Mouse (Mus musculus) forebrain, embryonic 15.5 days (tissue): Measurements from ENCODE around the gene Ppp2r2c. TPM values are rescaled to one million over a fixed set of nuclear protein-coding genes. Genes with fewer than 3 reads are reported as not detected.
A peak's percentile ranks its signal among the peaks of the same experiment; 100 is the strongest.

Experiments
- ATAC-seq: fragments of 200-750 bp; cut with Nextera tagmentation; replicated peaks from 2 replicates; pipeline ENCODE4 v1.8.0; 2017; ENCODE audit warnings: mild to moderate bottlenecking, moderate TSS enrichment, moderate library complexity
- H3K27ac ChIP-seq: fragments of 300-500 bp; sonication (generic); replicated peaks from 2 replicates; pipeline ENCODE4 v1.5.1; 2015; ENCODE audit warnings: mild to moderate bottlenecking, inconsistent platforms
- H3K27me3 ChIP-seq: fragments of 300-500 bp; sonication (generic); 2 replicates; pipeline ENCODE4 v1.6.1; 2015; ENCODE audit warnings: inconsistent platforms
- H3K36me3 ChIP-seq: fragments of 300-500 bp; sonication (generic); 2 replicates; pipeline ENCODE4 v1.6.1; 2015; ENCODE audit warnings: mild to moderate bottlenecking, inconsistent platforms
- H3K4me1 ChIP-seq: fragments of 300-500 bp; sonication (generic); 2 replicates; pipeline ENCODE4 v1.6.1; 2015; ENCODE audit warnings: inconsistent platforms
- H3K4me2 ChIP-seq: fragments of 300-500 bp; sonication (generic); replicated peaks from 2 replicates; pipeline ENCODE4 v1.6.1; 2015; ENCODE audit warnings: mild to moderate bottlenecking, inconsistent platforms
- H3K4me3 ChIP-seq: fragments of 300-500 bp; sonication (generic); 2 replicates; pipeline ENCODE4 v1.5.1; 2015; ENCODE audit warnings: mild to moderate bottlenecking, inconsistent platforms
- H3K9ac ChIP-seq: fragments of 300-500 bp; sonication (generic); replicated peaks from 2 replicates; pipeline ENCODE4 v1.6.1; 2015; ENCODE audit warnings: mild to moderate bottlenecking, inconsistent platforms
- H3K9me3 ChIP-seq: fragments of 300-500 bp; sonication (generic); 2 replicates; pipeline ENCODE4 v1.6.1; 2016; ENCODE audit warnings: inconsistent platforms
- WGBS: fragments of 180-500 bp; shearing (Covaris S2); methylation state at CpG from one replicate; pipeline ENCODE4 v1.1.7; 2015; ENCODE audit warnings: mixed read lengths; 5-methylcytosine and 5-hydroxymethylcytosine counted together
- polyA plus RNA-seq: library from polyadenylated mRNA; unstranded; fragments of >200 nt; fragmentation: Nextera tagmentation; extraction: Ambion mirVana; gene quantifications from 2 replicates; pipeline ENCODE4 v1.2.1, GENCODE M21; 2015

Ppp2r2c gene
- polyA plus RNA-seq, 1 experiment from 2014 or later: 33.2 TPM

- H3K27me3 ChIP-seq: no peaks in the 10 kb centered on the region
- H3K9me3 ChIP-seq: no peaks in the 10 kb centered on the region
- H3K36me3 ChIP-seq: no peaks in the 10 kb centered on the region
- peaks cover 33% of the 10 kb centered on the region for H3K4me1 ChIP-seq
- WGBS: 88% methylated on average over 2 of the region's 2 CpGs
- H3K9ac ChIP-seq: no peak overlapping the region
- H3K4me3 ChIP-seq: no peak overlapping the region
- no peak overlapping the region for H3K27ac ChIP-seq
- no peak for ATAC-seq
- H3K4me2 ChIP-seq: no peak overlapping the region
Observed at GRCm38 (mm10) chr5:36889380-36889886, 21.1 kb downstream of the Ppp2r2c start.

- H3K4me1 ChIP-seq: peaks cover 36% of the 10 kb centered on the region
- no peaks in the 10 kb centered on the region for H3K27me3 ChIP-seq
- H3K27ac ChIP-seq: peak overlapping the region; percentile 63
- H3K9me3 ChIP-seq: no peaks in the 10 kb centered on the region
- H3K9ac ChIP-seq: no peak overlapping the region
- 14% methylated on average over 9 of the region's 9 CpGs for WGBS
- no peaks in the 10 kb centered on the region for H3K36me3 ChIP-seq
- no peak overlapping the region for H3K4me3 ChIP-seq
- peak; percentile 65 for ATAC-seq
- no peak overlapping the region for H3K4me2 ChIP-seq
Observed at GRCm38 (mm10) chr5:36890794-36891193, 22.5 kb downstream of the Ppp2r2c start.

- 51% methylated on average over 4 of the region's 4 CpGs for WGBS
- H3K4me2 ChIP-seq: no peak overlapping the region
- no peak for ATAC-seq
Observed at GRCm38 (mm10) chr5:36891793-36892470, 23.6 kb downstream of the Ppp2r2c start.

DNA sequence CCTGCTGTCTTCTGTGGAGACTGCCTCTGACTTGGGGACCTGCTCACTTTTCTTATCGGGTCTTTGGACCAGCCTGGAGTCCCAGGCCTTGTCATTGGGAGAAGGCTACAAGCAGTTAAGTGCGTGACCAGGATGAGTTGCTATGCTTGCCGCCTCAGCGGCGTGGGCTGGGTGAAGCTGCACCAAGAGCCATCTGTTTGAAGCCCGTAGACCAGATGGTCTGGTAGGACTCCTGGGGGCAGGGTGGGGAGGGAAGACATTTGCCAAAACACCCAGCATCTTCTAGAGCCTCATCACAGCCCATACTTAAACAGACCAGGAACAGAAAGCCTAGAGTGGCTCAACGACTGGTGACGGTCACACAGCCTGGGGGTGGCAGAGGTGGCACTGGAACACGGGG is 24.9 kb downstream of the Ppp2r2c start:
- 66% methylated on average over 9 of the region's 9 CpGs for WGBS
- ATAC-seq: no peak; the same call in 1 of the 2 replicates

More at GRCm38 (mm10) chr5:36891793-36892470, 23.6 kb downstream of the Ppp2r2c start:
- H3K36me3 ChIP-seq: no peaks in the 10 kb centered on the region
- H3K4me3 ChIP-seq: no peak overlapping the region
- peaks cover 36% of the 10 kb centered on the region for H3K4me1 ChIP-seq
- no peak overlapping the region for H3K27ac ChIP-seq
- H3K9ac ChIP-seq: no peak overlapping the region
- no peaks in the 10 kb centered on the region for H3K9me3 ChIP-seq
- no peaks in the 10 kb centered on the region for H3K27me3 ChIP-seq

GRCm38 (mm10) chr5:36894070-36894469 is 25.8 kb downstream of the Ppp2r2c start:
- Histone ChIP-seq H3K27me3 (no peaks in the 10 kb centered on the region), H3K9me3 (no peaks in the 10 kb centered on the region), H3K4me3 (no peak overlapping the region), H3K27ac (no peak overlapping the region), H3K36me3 (no peaks in the 10 kb centered on the region), H3K4me1 (peaks cover 39% of the 10 kb centered on the region), H3K4me2 (no peak overlapping the region), H3K9ac (no peak overlapping the region)
- no peak for ATAC-seq
- 72% methylated on average over 10 of the region's 10 CpGs for WGBS

More for the DNA sequence above, 24.9 kb downstream of the Ppp2r2c start:
- H3K4me3 ChIP-seq: no peak overlapping the region
- no peak overlapping the region for H3K27ac ChIP-seq
- no peaks in the 10 kb centered on the region for H3K36me3 ChIP-seq
- no peaks in the 10 kb centered on the region for H3K27me3 ChIP-seq
- no peaks in the 10 kb centered on the region for H3K9me3 ChIP-seq
- H3K9ac ChIP-seq: no peak overlapping the region
- H3K4me1 ChIP-seq: peaks cover 34% of the 10 kb centered on the region
- no peak overlapping the region for H3K4me2 ChIP-seq

- Histone ChIP-seq H3K9me3 (no peaks in the 10 kb centered on the region), H3K36me3 (no peaks in the 10 kb centered on the region), H3K4me1 (peaks cover 44% of the 10 kb centered on the region), H3K27me3 (no peaks in the 10 kb centered on the region), H3K9ac (no peak overlapping the region), H3K4me2 (no peak overlapping the region), H3K27ac (no peak overlapping the region), H3K4me3 (no peak overlapping the region)
- no peak for ATAC-seq
- WGBS: 81% methylated on average over 6 of the region's 6 CpGs
Observed at GRCm38 (mm10) chr5:36894604-36895368, 26.5 kb downstream of the Ppp2r2c start.

- Histone ChIP-seq H3K9me3 (no peaks in the 10 kb centered on the region), H3K4me2 (no peak overlapping the region), H3K27ac (no peak overlapping the region), H3K27me3 (no peaks in the 10 kb centered on the region), H3K36me3 (no peaks in the 10 kb centered on the region), H3K4me3 (no peak overlapping the region), H3K9ac (no peak overlapping the region), H3K4me1 (peaks cover 44% of the 10 kb centered on the region)
- no peak for ATAC-seq
- 81% methylated on average over 10 of the region's 10 CpGs for WGBS
Observed at GRCm38 (mm10) chr5:36895621-36896573, 27.6 kb downstream of the Ppp2r2c start.

GRCm38 (mm10) chr5:36897999-36898398 is 29.7 kb downstream of the Ppp2r2c start:
- ATAC-seq: no peak
- H3K9me3 ChIP-seq: no peaks in the 10 kb centered on the region
- no peaks in the 10 kb centered on the region for H3K36me3 ChIP-seq
- no peak overlapping the region for H3K9ac ChIP-seq
- no peaks in the 10 kb centered on the region for H3K27me3 ChIP-seq
- H3K4me2 ChIP-seq: no peak overlapping the region
- H3K4me3 ChIP-seq: no peak overlapping the region
- 60% methylated on average over 8 of the region's 8 CpGs for WGBS
- H3K4me1 ChIP-seq: peaks cover 31% of the 10 kb centered on the region
- no peak overlapping the region for H3K27ac ChIP-seq

DNA sequence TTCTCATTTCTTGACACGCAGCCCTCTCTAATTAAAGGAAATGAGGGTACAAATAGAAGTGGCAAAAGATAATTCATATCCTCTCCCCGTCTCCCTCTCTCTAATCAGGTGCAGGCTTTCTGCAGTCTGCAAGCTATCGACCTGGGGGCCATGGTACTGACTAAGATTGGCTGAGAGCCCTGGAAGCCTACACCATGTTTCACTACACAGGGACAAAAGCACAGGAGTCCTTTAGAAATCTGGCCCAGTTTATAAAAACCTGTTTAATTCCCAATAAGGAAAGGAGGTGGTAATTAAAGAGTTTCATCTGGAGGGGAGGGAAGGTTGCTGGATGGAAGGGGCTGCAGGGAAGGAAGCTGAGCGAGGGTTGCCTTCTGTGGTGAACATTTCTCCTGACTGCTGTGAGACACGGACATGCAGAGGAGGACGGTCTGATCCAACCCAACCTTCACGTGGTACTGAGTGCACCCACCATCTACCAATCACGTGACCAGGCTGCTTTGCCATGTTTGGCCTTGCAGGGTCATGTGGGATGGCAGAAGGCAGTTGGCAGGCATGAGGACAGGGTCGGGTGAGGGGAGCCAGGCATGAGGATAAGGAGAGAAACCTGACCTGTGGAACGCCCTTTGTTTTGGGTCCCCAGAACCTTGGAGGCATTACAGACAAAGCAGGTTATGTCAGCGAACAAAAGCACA is 30.2 kb downstream of the Ppp2r2c start:
- no peak overlapping the region for H3K4me3 ChIP-seq
- no peak overlapping the region for H3K9ac ChIP-seq
- H3K4me2 ChIP-seq: no peak overlapping the region
- peaks cover 29% of the 10 kb centered on the region for H3K4me1 ChIP-seq
- no peaks in the 10 kb centered on the region for H3K27me3 ChIP-seq
- H3K27ac ChIP-seq: peak overlapping the region; percentile 11; the same call in 1 of the 2 replicates
- H3K9me3 ChIP-seq: no peaks in the 10 kb centered on the region
- WGBS: 54% methylated on average over 11 of the region's 11 CpGs
- ATAC-seq: no peak
- no peaks in the 10 kb centered on the region for H3K36me3 ChIP-seq

GRCm38 (mm10) chr5:36899392-36899791 is 31.1 kb downstream of the Ppp2r2c start:
- H3K4me3 ChIP-seq: no peak overlapping the region
- H3K4me1 ChIP-seq: peaks cover 33% of the 10 kb centered on the region
- H3K27ac ChIP-seq: no peak overlapping the region
- ATAC-seq: no peak
- no peaks in the 10 kb centered on the region for H3K9me3 ChIP-seq
- no peak overlapping the region for H3K4me2 ChIP-seq
- H3K27me3 ChIP-seq: no peaks in the 10 kb centered on the region
- H3K9ac ChIP-seq: no peak overlapping the region
- no peaks in the 10 kb centered on the region for H3K36me3 ChIP-seq
- 73% methylated on average over 5 of the region's 5 CpGs for WGBS

- no peak overlapping the region for H3K4me2 ChIP-seq
- H3K36me3 ChIP-seq: no peaks in the 10 kb centered on the region
- peak overlapping the region; percentile 56; the same call in 1 of the 2 replicates for H3K27ac ChIP-seq
- H3K4me1 ChIP-seq: peaks cover 30% of the 10 kb centered on the region
- H3K4me3 ChIP-seq: no peak overlapping the region
- H3K27me3 ChIP-seq: no peaks in the 10 kb centered on the region
- 35% methylated on average over 6 of the region's 6 CpGs for WGBS
- no peak overlapping the region for H3K9ac ChIP-seq
- ATAC-seq: 0 out of 2 replicates have a peak, but pooled peaks have one; percentile 17
- no peaks in the 10 kb centered on the region for H3K9me3 ChIP-seq
Observed at GRCm38 (mm10) chr5:36900189-36900619, 31.9 kb downstream of the Ppp2r2c start.
